Mouse (Mus musculus) embryonic facial prominence, embryonic 12.5 days (tissue): Measurements from ENCODE around the gene Arhgef39. TPM values are rescaled to one million over a fixed set of nuclear protein-coding genes. Genes with fewer than 3 reads are reported as not detected.

Experiments
- ATAC-seq: fragments of 200-750 bp; cut with Nextera tagmentation; 2 replicates; pipeline ENCODE4 v1.8.0; 2017; ENCODE audit not compliant: insufficient number of reproducible peaks, insufficient read depth, low FRiP score, low TSS enrichment
- H3K27ac ChIP-seq: fragments of 300-500 bp; sonication (generic); 2 replicates; pipeline ENCODE4 v1.5.1; 2016; ENCODE audit warnings: mild to moderate bottlenecking
- H3K27me3 ChIP-seq: fragments of 300-500 bp; sonication (generic); 2 replicates; pipeline ENCODE4 v1.6.1; 2016; ENCODE audit warnings: mild to moderate bottlenecking, moderate library complexity
- H3K36me3 ChIP-seq: fragments of 300-500 bp; sonication (generic); 2 replicates; pipeline ENCODE4 v1.6.1; 2016; ENCODE audit warnings: mild to moderate bottlenecking
- H3K4me1 ChIP-seq: fragments of 300-500 bp; sonication (generic); 2 replicates; pipeline ENCODE4 v1.6.1; 2016
- H3K4me2 ChIP-seq: fragments of 300-500 bp; sonication (generic); replicated peaks from 2 replicates; pipeline ENCODE4 v1.6.1; 2016; ENCODE audit warnings: mild to moderate bottlenecking, moderate library complexity
- H3K4me3 ChIP-seq: fragments of 300-500 bp; sonication (generic); 2 replicates; pipeline ENCODE4 v1.5.1; 2016; ENCODE audit warnings: mild to moderate bottlenecking
- H3K9ac ChIP-seq: fragments of 300-500 bp; sonication (generic); 2 replicates; pipeline ENCODE4 v1.6.1; 2016; ENCODE audit warnings: mild to moderate bottlenecking, moderate library complexity
- H3K9me3 ChIP-seq: fragments of 300-500 bp; sonication (generic); 2 replicates; pipeline ENCODE4 v1.6.1; 2016; ENCODE audit warnings: mild to moderate bottlenecking, moderate library complexity
- WGBS: fragments of 180-500 bp; shearing (Covaris S2); methylation state at CpG from one replicate; pipeline ENCODE4 v1.1.7; 2016; 5-methylcytosine and 5-hydroxymethylcytosine counted together
- polyA plus RNA-seq: library from polyadenylated mRNA; unstranded; fragments of >200 nt; fragmentation: Nextera tagmentation; extraction: Ambion mirVana; gene quantifications from 2 replicates; pipeline ENCODE4 v1.2.1, GENCODE M21; 2016

The Arhgef39 gene
- polyA plus RNA-seq, 1 experiment from 2014 or later: 44.1 TPM

GRCm38 (mm10) chr4:43477857-43478533 lies 21.5 kb downstream of the Arhgef39 start:
- H3K27me3 ChIP-seq: no peaks in the 10 kb centered on the region
- peak overlapping the region; percentile 22 for H3K4me3 ChIP-seq
- WGBS: 17% methylated on average over 11 of the region's 11 CpGs
- peak overlapping the region; percentile 17; the same call in 1 of the 2 replicates for H3K9ac ChIP-seq
- ATAC-seq: peak; percentile 85
- no peaks in the 10 kb centered on the region for H3K9me3 ChIP-seq
- H3K27ac ChIP-seq: no peak overlapping the region
- H3K4me2 ChIP-seq: peak overlapping the region; percentile 34
- no peaks in the 10 kb centered on the region for H3K4me1 ChIP-seq
- no peaks in the 10 kb centered on the region for H3K36me3 ChIP-seq

GRCm38 (mm10) chr4:43476604-43477003 lies 22.9 kb downstream of the Arhgef39 start:
- ATAC-seq: no peak
- Histone ChIP-seq H3K4me1 (no peaks in the 10 kb centered on the region), H3K36me3 (no peaks in the 10 kb centered on the region), H3K9ac (no peak overlapping the region), H3K4me2 (no peak overlapping the region), H3K9me3 (no peaks in the 10 kb centered on the region), H3K27me3 (no peaks in the 10 kb centered on the region), H3K4me3 (no peak overlapping the region), H3K27ac (no peak overlapping the region)
- WGBS: 85% methylated on average over 6 of the region's 6 CpGs

GRCm38 (mm10) chr4:43473636-43474035 lies 25.9 kb downstream of the Arhgef39 start:
- whole genome bisulfite sequencing: 83% methylated on average over 1 of the region's 1 CpGs
- Histone ChIP-seq H3K9ac (no peak overlapping the region), H3K9me3 (no peaks in the 10 kb centered on the region), H3K27ac (no peak overlapping the region), H3K4me2 (no peak overlapping the region), H3K36me3 (no peaks in the 10 kb centered on the region), H3K4me3 (no peak overlapping the region), H3K27me3 (no peaks in the 10 kb centered on the region), H3K4me1 (no peaks in the 10 kb centered on the region)
- no peak for ATAC-seq

GRCm38 (mm10) chr4:43470301-43470700 lies 29.2 kb downstream of the Arhgef39 start:
- WGBS: 89% methylated on average over 10 of the region's 10 CpGs
- no peak overlapping the region for H3K4me3 ChIP-seq
- no peaks in the 10 kb centered on the region for H3K27me3 ChIP-seq
- no peak overlapping the region for H3K9ac ChIP-seq
- H3K36me3 ChIP-seq: no peaks in the 10 kb centered on the region
- no peak overlapping the region for H3K4me2 ChIP-seq
- no peaks in the 10 kb centered on the region for H3K9me3 ChIP-seq
- no peak for ATAC-seq
- no peaks in the 10 kb centered on the region for H3K4me1 ChIP-seq
- no peak overlapping the region for H3K27ac ChIP-seq

- no peak overlapping the region for H3K9ac ChIP-seq
- H3K4me2 ChIP-seq: no peak overlapping the region
- H3K27me3 ChIP-seq: no peaks in the 10 kb centered on the region
- no peaks in the 10 kb centered on the region for H3K4me1 ChIP-seq
- 90% methylated on average over 7 of the region's 7 CpGs for WGBS
- no peak for ATAC-seq
- no peak overlapping the region for H3K4me3 ChIP-seq
- H3K9me3 ChIP-seq: no peaks in the 10 kb centered on the region
- H3K27ac ChIP-seq: no peak overlapping the region
- H3K36me3 ChIP-seq: no peaks in the 10 kb centered on the region
These were observed 32.6 kb downstream of the Arhgef39 start for GRCm38 (mm10) chr4:43466872-43467271.

- H3K4me3 ChIP-seq: no peak overlapping the region
- H3K36me3 ChIP-seq: no peaks in the 10 kb centered on the region
- no peaks in the 10 kb centered on the region for H3K27me3 ChIP-seq
- WGBS: 92% methylated on average over 6 of the region's 6 CpGs
- H3K4me2 ChIP-seq: no peak overlapping the region
- no peak overlapping the region for H3K9ac ChIP-seq
- no peaks in the 10 kb centered on the region for H3K4me1 ChIP-seq
- H3K27ac ChIP-seq: no peak overlapping the region
- no peak for ATAC-seq
- H3K9me3 ChIP-seq: no peaks in the 10 kb centered on the region
These were observed 33.6 kb downstream of the Arhgef39 start for GRCm38 (mm10) chr4:43465935-43466334.

GRCm38 (mm10) chr4:43463102-43463501 lies 36.4 kb downstream of the Arhgef39 start:
- Histone ChIP-seq H3K4me2 (no peak overlapping the region), H3K9me3 (no peaks in the 10 kb centered on the region), H3K4me3 (no peak overlapping the region), H3K4me1 (0 out of 2 replicates have a peak, but pooled peaks cover 5% of the 10 kb centered on the region), H3K27me3 (no peaks in the 10 kb centered on the region), H3K27ac (no peak overlapping the region), H3K9ac (no peak overlapping the region), H3K36me3 (no peaks in the 10 kb centered on the region)
- no peak for ATAC-seq
- 86% methylated on average over 5 of the region's 5 CpGs for WGBS

- no peaks in the 10 kb centered on the region for H3K36me3 ChIP-seq
- H3K9ac ChIP-seq: no peak overlapping the region
- WGBS: 20% methylated on average over 8 of the region's 8 CpGs
- H3K27me3 ChIP-seq: peaks cover 31% of the 10 kb centered on the region
- peaks cover 17% of the 10 kb centered on the region for H3K4me1 ChIP-seq
- H3K4me3 ChIP-seq: no peak overlapping the region
- no peak overlapping the region for H3K4me2 ChIP-seq
- ATAC-seq: no peak
- H3K27ac ChIP-seq: no peak overlapping the region
- H3K9me3 ChIP-seq: no peaks in the 10 kb centered on the region
These were observed 42.4 kb downstream of the Arhgef39 start for GRCm38 (mm10) chr4:43457124-43457523.

GRCm38 (mm10) chr4:43456470-43456869 lies 43.0 kb downstream of the Arhgef39 start:
- no peak overlapping the region for H3K27ac ChIP-seq
- WGBS: 22% methylated on average over 4 of the region's 4 CpGs
- no peak overlapping the region for H3K9ac ChIP-seq
- H3K4me3 ChIP-seq: no peak overlapping the region
- no peaks in the 10 kb centered on the region for H3K36me3 ChIP-seq
- ATAC-seq: no peak
- H3K4me2 ChIP-seq: no peak overlapping the region
- peaks cover 17% of the 10 kb centered on the region for H3K4me1 ChIP-seq
- H3K9me3 ChIP-seq: no peaks in the 10 kb centered on the region
- H3K27me3 ChIP-seq: peaks cover 31% of the 10 kb centered on the region

GRCm38 (mm10) chr4:43454041-43454836 lies 45.3 kb downstream of the Arhgef39 start, which contains the start of gene Cd72:
Gene Cd72 (minus strand): TSS chr4:43454628.
- no peaks in the 10 kb centered on the region for H3K9me3 ChIP-seq
- 26% methylated on average over 20 of the region's 20 CpGs for WGBS
- H3K4me2 ChIP-seq: peak within 1 kb of the TSS; percentile 55
- H3K9ac ChIP-seq: peak within 1 kb of the TSS; percentile 9
- H3K27me3 ChIP-seq: peaks cover 31% of the 10 kb centered on the region
- H3K27ac ChIP-seq: no peak within 1 kb of the TSS
- no peak for ATAC-seq
- no peaks in the 10 kb centered on the region for H3K36me3 ChIP-seq
- peak within 1 kb of the TSS; percentile 25 for H3K4me3 ChIP-seq
- H3K4me1 ChIP-seq: peaks cover 12% of the 10 kb centered on the region

- H3K4me3 ChIP-seq: peak overlapping the region; percentile 25
- no peaks in the 10 kb centered on the region for H3K36me3 ChIP-seq
- peaks cover 12% of the 10 kb centered on the region for H3K4me1 ChIP-seq
- H3K27me3 ChIP-seq: peaks cover 31% of the 10 kb centered on the region
- H3K27ac ChIP-seq: no peak overlapping the region
- H3K9me3 ChIP-seq: no peaks in the 10 kb centered on the region
- peak overlapping the region; percentile 55 for H3K4me2 ChIP-seq
- ATAC-seq: no peak
- under 1% methylated on average over 18 of the region's 18 CpGs for WGBS
- peak overlapping the region; percentile 9; the same call in 1 of the 2 replicates for H3K9ac ChIP-seq
These were observed 46.1 kb downstream of the Arhgef39 start for GRCm38 (mm10) chr4:43453413-43453812.

GRCm38 (mm10) chr4:43452315-43452714 lies 47.2 kb downstream of the Arhgef39 start:
- no peak overlapping the region for H3K4me2 ChIP-seq
- H3K4me1 ChIP-seq: peaks cover 12% of the 10 kb centered on the region
- no peak overlapping the region for H3K4me3 ChIP-seq
- 56% methylated on average over 11 of the region's 11 CpGs for WGBS
- H3K36me3 ChIP-seq: peaks cover 9% of the 10 kb centered on the region
- no peaks in the 10 kb centered on the region for H3K9me3 ChIP-seq
- peaks cover 31% of the 10 kb centered on the region for H3K27me3 ChIP-seq
- no peak for ATAC-seq
- no peak overlapping the region for H3K9ac ChIP-seq
- no peak overlapping the region for H3K27ac ChIP-seq
